Mouse (Mus musculus) right cerebral cortex, postnatal 25 days (tissue): ENCODE measurements at regions not wholly inside any gene's neighbourhood (a gene's known extent, or its start where the extent isn't known, plus 50 kb on each side); places are given as distances from the start of the nearest gene placed in this dataset.

Experiments used
- DNase-seq: peaks from one replicate; pipeline ENCODE4 v3.0.0; 2022

- DNase-seq = no peak
These were observed 118.3 kb downstream of the Snx10 start for GRCm38 (mm10) chr6:51641965-51642364.

GRCm38 (mm10) chr6:51648813-51649212 lies 125.1 kb downstream of the Snx10 start:
- no peak for DNase-seq

- DNase-seq = no peak
These were observed 130.1 kb downstream of the Snx10 start for GRCm38 (mm10) chr6:51653753-51654152.

GRCm38 (mm10) chr6:51654991-51655390 lies 131.3 kb downstream of the Snx10 start:
- DNase-seq = no peak

- DNase-seq = no peak
These were observed 132.4 kb downstream of the Snx10 start for GRCm38 (mm10) chr6:51656078-51656477.

GRCm38 (mm10) chr6:51656883-51657640 lies 133.4 kb downstream of the Snx10 start:
- no peak for DNase-seq

- DNase-seq = no peak
These were observed 134.7 kb downstream of the Snx10 start for GRCm38 (mm10) chr6:51658360-51658759.

GRCm38 (mm10) chr6:51663178-51663577 lies 139.5 kb downstream of the Snx10 start:
- no peak for DNase-seq

- no peak for DNase-seq
These were observed 140.3 kb downstream of the Snx10 start for GRCm38 (mm10) chr6:51664049-51664448.

GRCm38 (mm10) chr6:51667022-51667421 lies 143.3 kb downstream of the Snx10 start:
- DNase-seq = no peak

GRCm38 (mm10) chr6:51675342-51675945 lies 151.7 kb downstream of the Snx10 start:
- DNase-seq = no peak

- DNase-seq = no peak
These were observed 153.7 kb downstream of the Snx10 start for GRCm38 (mm10) chr6:51677162-51677996.

GRCm38 (mm10) chr6:51678743-51679142 lies 155.0 kb downstream of the Snx10 start:
- no peak for DNase-seq

- DNase-seq = no peak
These were observed 156.6 kb downstream of the Snx10 start for GRCm38 (mm10) chr6:51680239-51680857.

- DNase-seq = no peak
These were observed 159.4 kb downstream of the Snx10 start for GRCm38 (mm10) chr6:51683131-51683530.

- DNase-seq = no peak
These were observed 162.1 kb downstream of the Snx10 start for GRCm38 (mm10) chr6:51685651-51686287.

- no peak for DNase-seq
These were observed 167.3 kb downstream of the Snx10 start for GRCm38 (mm10) chr6:51690795-51691563.

- DNase-seq = no peak
These were observed 170.3 kb downstream of the Snx10 start for GRCm38 (mm10) chr6:51693984-51694383.

- no peak for DNase-seq
These were observed 172.7 kb downstream of the Snx10 start for GRCm38 (mm10) chr6:51696396-51696795.

GRCm38 (mm10) chr6:51697754-51698153 lies 174.1 kb downstream of the Snx10 start:
- DNase-seq = no peak

GRCm38 (mm10) chr6:51698244-51698643 lies 174.5 kb downstream of the Snx10 start:
- no peak for DNase-seq
